In genomic region chr11:48502011-48502806, GRCm38 (mm10) we compare ENCODE assay signal across 11 mouse cellular contexts.
DNase-seq lines count a peak whose midpoint lies in the region; ATAC-seq lines count a peak whose summit lies in the region.
"Had no signal": no experiment of that assay in that cellular context is flagged by ENCODE, and none has a peak within 500 bp of the region (broad histone marks: within the 10 kb centered on the region; RNA-seq: fewer than 3 reads in every experiment).

No protein-coding gene starts in this region.

- ATAC-seq in neural tube, embryonic 11.5 days (ENCODE audit: insufficient read depth, low FRiP score, low TSS enrichment), result peak; percentile 76
- ATAC-seq in forebrain, embryonic 15.5 days (replicated peaks), result peak; percentile 32; the same call in 1 of the 2 replicates
- peak; percentile 91 for ATAC-seq in midbrain, embryonic 11.5 days (ENCODE audit: low FRiP score)
- no peak for ATAC-seq in megakaryocyte, adult 5-6 weeks (ENCODE audit: poor library complexity, severe bottlenecking)
- ATAC-seq: activated CD4-positive, CD25-positive, alpha-beta regulatory T cell, adult 4 months; inflammation-experienced regulatory T-cells, adult 6 months had no signal

- no peaks in the 10 kb centered on the region for H3K36me3 ChIP-seq in neural tube, embryonic 11.5 days (ENCODE audit: control insufficient read depth, insufficient read depth, low read length)
- H3K36me3 ChIP-seq in forebrain, embryonic 15.5 days, result no peaks in the 10 kb centered on the region
- no peaks in the 10 kb centered on the region for H3K36me3 ChIP-seq in midbrain, embryonic 11.5 days (ENCODE audit: control insufficient read depth, insufficient read depth, low read length)

- no peaks in the 10 kb centered on the region for H3K27me3 ChIP-seq in neural tube, embryonic 11.5 days (ENCODE audit: control insufficient read depth, insufficient read depth, low read length)
- H3K27me3 ChIP-seq in forebrain, embryonic 15.5 days, result no peaks in the 10 kb centered on the region
- H3K27me3 ChIP-seq in midbrain, embryonic 11.5 days (ENCODE audit: control insufficient read depth, insufficient read depth, low read length), result no peaks in the 10 kb centered on the region

- intact Hi-C loops in gastrocnemius, postnatal 36 days (cut with DNase I), result no loop called here

- H3K4me1 ChIP-seq in neural tube, embryonic 11.5 days (ENCODE audit: control insufficient read depth, insufficient read depth, low read length), result no peaks in the 10 kb centered on the region
- H3K4me1 ChIP-seq in forebrain, embryonic 15.5 days, result no peaks in the 10 kb centered on the region
- H3K4me1 ChIP-seq in midbrain, embryonic 11.5 days (ENCODE audit: control insufficient read depth, insufficient read depth, low read length), result peaks cover 6% of the 10 kb centered on the region

- 29% methylated on average over 10 of the region's 10 CpGs for WGBS in neural tube, embryonic 11.5 days
- WGBS in forebrain, embryonic 15.5 days, result 10% methylated on average over 10 of the region's 10 CpGs
- 16% methylated on average over 10 of the region's 10 CpGs for WGBS in midbrain, embryonic 11.5 days

- H3K9ac ChIP-seq in neural tube, embryonic 11.5 days (ENCODE audit: low read length), result no peak overlapping the region
- H3K9ac ChIP-seq in forebrain, embryonic 15.5 days (replicated peaks), result no peak overlapping the region
- H3K9ac ChIP-seq in midbrain, embryonic 11.5 days (ENCODE audit: low read length), result no peak overlapping the region

- no peak overlapping the region for H3K4me2 ChIP-seq in neural tube, embryonic 11.5 days (ENCODE audit: low read depth)
- H3K4me2 ChIP-seq in forebrain, embryonic 15.5 days (replicated peaks), result no peak overlapping the region
- no peak overlapping the region for H3K4me2 ChIP-seq in midbrain, embryonic 11.5 days

- no peaks in the 10 kb centered on the region for H3K9me3 ChIP-seq in neural tube, embryonic 11.5 days (ENCODE audit: control insufficient read depth, low read length)
- no peaks in the 10 kb centered on the region for H3K9me3 ChIP-seq in forebrain, embryonic 15.5 days
- no peaks in the 10 kb centered on the region for H3K9me3 ChIP-seq in midbrain, embryonic 11.5 days (ENCODE audit: control insufficient read depth, low read length)

- H3K4me3 ChIP-seq in neural tube, embryonic 11.5 days (ENCODE audit: low read depth, low read length), result no peak overlapping the region
- no peak overlapping the region for H3K4me3 ChIP-seq in forebrain, embryonic 15.5 days
- no peak overlapping the region for H3K4me3 ChIP-seq in midbrain, embryonic 11.5 days (ENCODE audit: low read depth, low read length)

- DNase-seq in neural tube, embryonic 11.5 days (ENCODE audit: low spot score), result peak; percentile 14
- DNase-seq in neural tube, embryonic 10.5 days (ENCODE audit: extremely low spot score, low spot score), result no peak
- DNase-seq in midbrain, embryonic 11.5 days (ENCODE audit: low spot score, missing footprints), result no peak
- no peak for DNase-seq in gastrocnemius, postnatal 36 days
- DNase-seq in frontal cortex, postnatal 36 days (ENCODE audit: low spot score in 2 of 2), result no peak
- DNase-seq: lung, postnatal 36 days; thymus, adult 18-20 months had no signal

- H3K27ac ChIP-seq in neural tube, embryonic 11.5 days (ENCODE audit: low read depth, low read length), result no peak overlapping the region
- H3K27ac ChIP-seq in forebrain, embryonic 15.5 days (replicated peaks), result no peak overlapping the region
- no peak overlapping the region; the same call in 1 of the 2 replicates for H3K27ac ChIP-seq in midbrain, embryonic 11.5 days (ENCODE audit: low read depth, low read length)
